Mouse (Mus musculus): Measurements from ENCODE around the gene Adamtsl5. TPM values are rescaled to one million over a fixed set of nuclear protein-coding genes. Genes with fewer than 3 reads are reported as not detected.

Adamtsl5 gene
- polyA plus RNA-seq, 1 experiment from 2014 or later = 0.48 TPM

DNA sequence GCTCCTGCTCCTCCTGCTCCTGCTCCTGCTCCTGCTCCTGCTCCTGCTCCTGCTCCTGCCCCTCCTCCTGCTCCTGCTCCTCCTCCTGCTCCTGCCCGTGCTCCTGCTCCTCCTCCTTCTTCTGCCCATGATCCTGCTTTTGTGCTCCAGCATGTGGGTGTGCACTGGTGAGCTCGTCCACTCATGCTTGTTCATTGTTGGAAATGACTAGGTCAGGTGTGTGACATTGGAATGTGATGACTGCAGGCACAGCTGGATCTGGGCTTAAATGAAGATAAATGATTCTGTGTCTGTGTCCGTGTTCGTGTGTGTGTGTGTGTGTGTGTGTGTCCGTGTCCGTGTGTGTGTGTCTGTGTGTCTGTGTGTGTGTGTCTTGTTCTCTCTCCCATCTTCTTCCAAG is 20.2 kb upstream of the Adamtsl5 start:
- 86% methylated on average over 6 of the region's 6 CpGs for WGBS
- Histone ChIP-seq H3K36me3 (no peaks in the 10 kb centered on the region), H3K27ac (replicated peaks) (no peak overlapping the region), H3K4me3 (no peak overlapping the region), H3K4me1 (peaks cover 24% of the 10 kb centered on the region), H3K9me3 (replicated peaks) (peaks cover 7% of the 10 kb centered on the region), H3K27me3 (ENCODE audit: low read depth, poor library complexity, severe bottlenecking) (peaks cover 42% of the 10 kb centered on the region)
- no peak for DNase-seq (ENCODE audit: low spot score)

- Histone ChIP-seq H3K9me3 (replicated peaks) (peaks cover 7% of the 10 kb centered on the region), H3K36me3 (no peaks in the 10 kb centered on the region), H3K4me1 (peaks cover 25% of the 10 kb centered on the region), H3K27ac (replicated peaks) (no peak overlapping the region), H3K4me3 (no peak overlapping the region), H3K27me3 (ENCODE audit: low read depth, poor library complexity, severe bottlenecking) (peaks cover 44% of the 10 kb centered on the region)
- 70% methylated on average over 5 of the region's 5 CpGs for WGBS
- DNase-seq (ENCODE audit: low spot score) = no peak
These were observed 19.7 kb upstream of the Adamtsl5 start for GRCm38 (mm10) chr10:80367954-80368353.

GRCm38 (mm10) chr10:80365736-80366135 is 17.5 kb upstream of the Adamtsl5 start:
- peaks cover 50% of the 10 kb centered on the region for H3K27me3 ChIP-seq (ENCODE audit: low read depth, poor library complexity, severe bottlenecking)
- H3K9me3 ChIP-seq (replicated peaks) = peaks cover 7% of the 10 kb centered on the region
- H3K27ac ChIP-seq (replicated peaks) = no peak overlapping the region
- DNase-seq (ENCODE audit: low spot score) = no peak
- no peaks in the 10 kb centered on the region for H3K36me3 ChIP-seq
- peaks cover 12% of the 10 kb centered on the region for H3K4me1 ChIP-seq
- no peak overlapping the region for H3K4me3 ChIP-seq
- WGBS = 74% methylated on average over 6 of the region's 6 CpGs

- peaks cover 70% of the 10 kb centered on the region for H3K27me3 ChIP-seq (ENCODE audit: low read depth, poor library complexity, severe bottlenecking)
- 26% methylated on average over 6 of the region's 6 CpGs for WGBS
These were observed 15.5 kb upstream of the Adamtsl5 start for GRCm38 (mm10) chr10:80363734-80364133.

DNA sequence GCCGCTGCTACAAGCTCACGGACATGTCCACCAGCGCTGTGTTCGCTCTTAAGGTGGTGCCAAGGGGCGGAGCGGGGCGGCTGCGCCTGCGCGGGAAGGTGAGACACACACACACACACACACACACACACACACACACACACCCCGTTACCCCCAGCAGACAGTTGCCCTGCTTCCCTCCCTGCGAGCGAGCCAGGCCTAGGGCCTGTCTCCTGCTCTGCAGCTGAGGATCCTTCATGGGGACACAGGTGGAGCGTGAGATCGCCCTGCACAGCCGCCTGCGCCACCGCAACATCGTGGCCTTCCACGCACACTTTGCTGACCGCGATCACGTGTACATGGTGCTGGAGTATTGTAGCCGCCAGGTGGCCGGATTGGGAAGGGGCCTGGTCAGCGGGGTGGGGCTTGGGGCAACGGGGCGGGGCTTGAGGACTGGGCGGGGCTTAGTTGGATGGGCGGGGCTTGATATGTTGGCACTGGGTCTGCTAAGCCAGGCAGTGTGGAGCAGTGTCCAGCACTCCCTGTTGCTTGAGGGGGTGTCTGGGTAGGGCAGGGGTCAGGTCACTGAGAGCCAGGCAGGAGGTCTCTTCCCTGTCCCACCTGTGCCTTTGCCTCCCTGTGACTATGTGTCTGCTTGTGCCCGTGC is 9.9 kb upstream of the Adamtsl5 start:
- Histone ChIP-seq H3K27me3 (ENCODE audit: low read depth, poor library complexity, severe bottlenecking) (peaks cover 94% of the 10 kb centered on the region), H3K4me3 (peak overlapping the region; percentile 36), H3K9me3 (replicated peaks) (no peaks in the 10 kb centered on the region), H3K4me1 (peaks cover 38% of the 10 kb centered on the region), H3K27ac (replicated peaks) (no peak overlapping the region), H3K36me3 (no peaks in the 10 kb centered on the region)
- WGBS = 6% methylated on average over 31 of the region's 31 CpGs
- DNase-seq (ENCODE audit: low spot score) = no peak

More at GRCm38 (mm10) chr10:80363734-80364133, 15.5 kb upstream of the Adamtsl5 start:
- no peaks in the 10 kb centered on the region for H3K36me3 ChIP-seq
- H3K27ac ChIP-seq (replicated peaks) = no peak overlapping the region
- peak overlapping the region; percentile 7; the same call in 1 of the 2 replicates for H3K4me3 ChIP-seq
- H3K4me1 ChIP-seq = peaks cover 13% of the 10 kb centered on the region
- DNase-seq (ENCODE audit: low spot score) = no peak
- peaks cover 6% of the 10 kb centered on the region for H3K9me3 ChIP-seq (replicated peaks)

GRCm38 (mm10) chr10:80357336-80357735 is 9.1 kb upstream of the Adamtsl5 start:
- H3K27ac ChIP-seq (replicated peaks) = no peak overlapping the region
- no peak overlapping the region for H3K4me3 ChIP-seq
- peaks cover 36% of the 10 kb centered on the region for H3K4me1 ChIP-seq
- 35% methylated on average over 7 of the region's 7 CpGs for WGBS
- H3K36me3 ChIP-seq = no peaks in the 10 kb centered on the region
- H3K27me3 ChIP-seq (ENCODE audit: low read depth, poor library complexity, severe bottlenecking) = peaks cover 94% of the 10 kb centered on the region
- no peak for DNase-seq (ENCODE audit: low spot score)
- no peaks in the 10 kb centered on the region for H3K9me3 ChIP-seq (replicated peaks)

DNA sequence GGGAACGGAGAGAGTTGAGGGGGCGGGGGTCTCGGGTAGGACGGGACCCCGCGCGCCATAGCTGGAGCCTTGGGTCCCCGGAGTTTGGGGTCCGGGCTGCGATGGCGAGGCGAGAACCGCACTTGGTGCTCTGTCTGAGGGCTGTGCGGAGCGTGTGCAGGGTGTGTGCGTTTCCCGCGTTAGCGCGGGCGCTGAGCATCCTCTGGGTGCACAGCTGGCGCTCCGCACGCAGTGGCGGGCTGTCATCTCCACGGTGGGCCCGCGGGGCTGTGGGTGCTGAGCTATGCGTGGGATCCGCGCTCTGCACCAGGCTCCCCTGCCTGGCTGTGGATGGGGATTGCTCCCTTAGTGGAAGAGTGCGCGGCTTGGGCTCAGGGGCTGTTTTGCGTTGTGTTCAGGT is 8.5 kb upstream of the Adamtsl5 start:
- 2% methylated on average over 34 of the region's 34 CpGs for WGBS
- peaks cover 100% of the 10 kb centered on the region for H3K27me3 ChIP-seq (ENCODE audit: low read depth, poor library complexity, severe bottlenecking)
- peak overlapping the region; percentile 47 for H3K4me3 ChIP-seq
- H3K27ac ChIP-seq (replicated peaks) = no peak overlapping the region
- no peaks in the 10 kb centered on the region for H3K9me3 ChIP-seq (replicated peaks)
- DNase-seq (ENCODE audit: low spot score) = no peak
- H3K4me1 ChIP-seq = peaks cover 36% of the 10 kb centered on the region
- no peaks in the 10 kb centered on the region for H3K36me3 ChIP-seq

- Histone ChIP-seq H3K9me3 (replicated peaks) (no peaks in the 10 kb centered on the region), H3K4me1 (peaks cover 36% of the 10 kb centered on the region), H3K4me3 (peak within 1 kb of the TSS; percentile 47), H3K27ac (replicated peaks) (no peak within 1 kb of the TSS; the same call in 1 of the 2 replicates), H3K36me3 (no peaks in the 10 kb centered on the region), H3K27me3 (ENCODE audit: low read depth, poor library complexity, severe bottlenecking) (peaks cover 100% of the 10 kb centered on the region)
- WGBS = under 1% methylated on average over 53 of the region's 53 CpGs
- DNase-seq (ENCODE audit: low spot score) = no peak
These were observed 7.9 kb upstream of the Adamtsl5 start, which contains the start of gene Plk5 for GRCm38 (mm10) chr10:80356001-80356682. Gene Plk5, plus strand, starts transcription at chr10:80356459.

DNA sequence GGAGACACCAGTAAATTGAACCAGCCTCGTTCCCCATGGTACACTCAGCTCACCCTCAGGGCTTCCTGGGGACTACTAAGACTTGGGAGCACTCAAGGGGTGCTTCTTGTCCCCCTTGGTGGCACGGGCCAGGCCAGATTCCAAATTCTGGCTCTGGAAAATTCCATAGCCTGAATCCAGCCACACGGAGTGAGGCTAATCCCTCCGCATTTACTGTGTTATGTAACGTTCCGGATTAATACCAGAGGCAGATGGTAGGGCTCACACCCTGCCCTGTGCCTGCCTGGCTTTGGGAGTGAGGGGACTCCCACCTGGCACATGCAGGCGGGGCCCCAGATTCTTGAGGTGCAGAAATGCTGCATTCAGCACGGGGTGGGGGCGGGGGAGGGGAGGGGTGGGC is 7.2 kb upstream of the Adamtsl5 start:
- Histone ChIP-seq H3K27ac (replicated peaks) (no peak overlapping the region), H3K27me3 (ENCODE audit: low read depth, poor library complexity, severe bottlenecking) (peaks cover 100% of the 10 kb centered on the region), H3K36me3 (no peaks in the 10 kb centered on the region), H3K4me3 (peak overlapping the region; percentile 47; the same call in 1 of the 2 replicates), H3K4me1 (peaks cover 38% of the 10 kb centered on the region), H3K9me3 (replicated peaks) (no peaks in the 10 kb centered on the region)
- WGBS = 9% methylated on average over 9 of the region's 9 CpGs
- DNase-seq (ENCODE audit: low spot score) = no peak

DNA sequence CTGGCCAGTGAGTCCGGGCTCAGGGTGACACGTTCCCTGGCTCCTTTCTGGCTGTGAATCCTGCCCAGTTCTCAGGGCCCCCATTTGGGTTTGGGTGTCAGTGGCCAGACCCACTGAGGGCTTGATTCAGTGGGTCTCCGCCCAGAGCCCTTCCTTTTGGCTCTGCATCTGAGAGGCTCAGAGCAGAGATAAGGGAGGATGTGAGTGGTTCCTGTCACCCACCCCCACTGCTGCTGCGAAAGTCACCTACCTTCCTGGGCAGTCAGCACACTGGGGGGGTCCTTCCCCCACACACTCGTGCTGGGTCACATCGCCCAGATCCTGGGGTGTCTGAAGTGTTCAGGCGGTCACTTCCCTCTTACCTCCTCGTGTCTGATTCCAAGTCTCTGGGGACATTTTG is 4.5 kb upstream of the Adamtsl5 start:
- peaks cover 52% of the 10 kb centered on the region for H3K4me1 ChIP-seq
- H3K36me3 ChIP-seq = no peaks in the 10 kb centered on the region
- H3K4me3 ChIP-seq = no peak overlapping the region
- peaks cover 100% of the 10 kb centered on the region for H3K27me3 ChIP-seq (ENCODE audit: low read depth, poor library complexity, severe bottlenecking)
- DNase-seq (ENCODE audit: low spot score) = no peak
- no peaks in the 10 kb centered on the region for H3K9me3 ChIP-seq (replicated peaks)
- WGBS = 69% methylated on average over 8 of the region's 8 CpGs
- H3K27ac ChIP-seq (replicated peaks) = no peak overlapping the region

GRCm38 (mm10) chr10:80351896-80352295 is 3.7 kb upstream of the Adamtsl5 start:
- no peaks in the 10 kb centered on the region for H3K36me3 ChIP-seq
- H3K4me3 ChIP-seq = no peak overlapping the region
- peaks cover 100% of the 10 kb centered on the region for H3K27me3 ChIP-seq (ENCODE audit: low read depth, poor library complexity, severe bottlenecking)
- H3K9me3 ChIP-seq (replicated peaks) = no peaks in the 10 kb centered on the region
- no peak overlapping the region for H3K27ac ChIP-seq (replicated peaks)
- H3K4me1 ChIP-seq = peaks cover 48% of the 10 kb centered on the region
- 23% methylated on average over 11 of the region's 11 CpGs for WGBS
- DNase-seq (ENCODE audit: low spot score) = no peak

- Histone ChIP-seq H3K4me3 (peak overlapping the region; percentile 11; the same call in 1 of the 2 replicates), H3K4me1 (peaks cover 34% of the 10 kb centered on the region), H3K27me3 (ENCODE audit: low read depth, poor library complexity, severe bottlenecking) (peaks cover 100% of the 10 kb centered on the region), H3K36me3 (no peaks in the 10 kb centered on the region), H3K9me3 (replicated peaks) (no peaks in the 10 kb centered on the region), H3K27ac (replicated peaks) (no peak overlapping the region)
- peak; percentile 87 for DNase-seq (ENCODE audit: low spot score)
- WGBS = 3% methylated on average over 7 of the region's 7 CpGs
These were observed 2.1 kb upstream of the Adamtsl5 start for GRCm38 (mm10) chr10:80350292-80350691.

GRCm38 (mm10) chr10:80348981-80349380 is 769 bp upstream of the Adamtsl5 start:
- peaks cover 100% of the 10 kb centered on the region for H3K27me3 ChIP-seq (ENCODE audit: low read depth, poor library complexity, severe bottlenecking)
- peaks cover 40% of the 10 kb centered on the region for H3K4me1 ChIP-seq
- WGBS = 15% methylated on average over 26 of the region's 26 CpGs
- peak overlapping the region; percentile 48; the same call in 1 of the 2 replicates for H3K4me3 ChIP-seq
- no peak for DNase-seq (ENCODE audit: low spot score)
- H3K9me3 ChIP-seq (replicated peaks) = no peaks in the 10 kb centered on the region
- no peaks in the 10 kb centered on the region for H3K36me3 ChIP-seq
- H3K27ac ChIP-seq (replicated peaks) = no peak overlapping the region
